Comparison of ENCODE assay signal across 15 mouse cellular contexts in genomic region chr16:7226000-7226399, GRCm38 (mm10).
DNase-seq lines count a peak whose midpoint lies in the region; ATAC-seq and TF ChIP-seq lines count a peak whose summit lies in the region.
"Had no signal": no experiment of that assay in that cellular context is flagged by ENCODE, and none has a peak within 500 bp of the region (broad histone marks: within the 10 kb centered on the region; RNA-seq: fewer than 3 reads in every experiment).

No protein-coding gene starts in this region.

- H3K36me3 ChIP-seq in hindbrain, postnatal 0 days (ENCODE audit: insufficient read depth, low read length), result no peaks in the 10 kb centered on the region; the same call in 1 of the 2 replicates
- H3K36me3 ChIP-seq in neural tube, embryonic 13.5 days, result peaks cover 18% of the 10 kb centered on the region
- H3K36me3 ChIP-seq in heart, embryonic 11.5 days (ENCODE audit: control insufficient read depth, insufficient read depth, low read length), result no peaks in the 10 kb centered on the region
- no peaks in the 10 kb centered on the region for H3K36me3 ChIP-seq in thymus, adult 2 months (ENCODE audit: control insufficient read depth, insufficient read depth, low read length)

- peak; percentile 80 for ATAC-seq in hindbrain, postnatal 0 days
- peak; percentile 49; the same call in 1 of the 2 replicates for ATAC-seq in neural tube, embryonic 13.5 days (ENCODE audit: low read depth)
- no peak for ATAC-seq in heart, embryonic 11.5 days (replicated peaks; ENCODE audit: insufficient number of reproducible peaks, low FRiP score, low TSS enrichment)
- ATAC-seq: intestine, embryonic 16.5 days had no signal

- TF ChIP-seq POLR2A in thymus, adult 2 months (IDR thresholded peaks at IDR 0.05; ENCODE audit: control insufficient read depth, extremely low read depth, insufficient read depth, low read length, poor library complexity), result no peak

- H3K27ac ChIP-seq in hindbrain, postnatal 0 days, result no peak overlapping the region
- 0 out of 2 replicates have a peak overlapping the region, but pooled peaks have one; percentile 5 for H3K27ac ChIP-seq in neural tube, embryonic 13.5 days (replicated peaks)
- no peak overlapping the region for H3K27ac ChIP-seq in heart, embryonic 11.5 days (ENCODE audit: low read depth, low read length)
- no peak overlapping the region for H3K27ac ChIP-seq in thymus, adult 2 months (ENCODE audit: control insufficient read depth, insufficient read depth, low read length)

- 35% methylated on average over 3 of the region's 3 CpGs for WGBS in hindbrain, postnatal 0 days
- WGBS in neural tube, embryonic 13.5 days, result 61% methylated on average over 3 of the region's 3 CpGs
- WGBS in heart, embryonic 11.5 days (ENCODE audit: insufficient replicate concordance), result 83% methylated on average over 3 of the region's 3 CpGs
- WGBS in thymus, adult 2 months, result 95% methylated on average over 3 of the region's 3 CpGs

- no peak; the same call in none of the 2 replicates for TF ChIP-seq CTCF in hindbrain, postnatal 0 days (IDR thresholded peaks at IDR 0.05; ENCODE audit: low read depth)
- TF ChIP-seq CTCF in thymus, adult 2 months (IDR thresholded peaks at IDR 0.05; ENCODE audit: borderline replicate concordance, control insufficient read depth, extremely low read depth, insufficient read depth, low read length, poor library complexity), result no peak

- no peaks in the 10 kb centered on the region for H3K4me1 ChIP-seq in hindbrain, postnatal 0 days (ENCODE audit: insufficient read depth, low read length)
- H3K4me1 ChIP-seq in neural tube, embryonic 13.5 days (replicated peaks), result 0 out of 2 replicates have a peak, but pooled peaks cover 7% of the 10 kb centered on the region
- no peaks in the 10 kb centered on the region for H3K4me1 ChIP-seq in heart, embryonic 11.5 days (ENCODE audit: control insufficient read depth, insufficient read depth, low read length)
- H3K4me1 ChIP-seq in thymus, adult 2 months (replicated peaks; ENCODE audit: control insufficient read depth, insufficient read depth, low read length), result no peaks in the 10 kb centered on the region

- H3K4me3 ChIP-seq in hindbrain, postnatal 0 days (ENCODE audit: low read length), result no peak overlapping the region
- H3K4me3 ChIP-seq in neural tube, embryonic 13.5 days, result no peak overlapping the region
- no peak overlapping the region for H3K4me3 ChIP-seq in heart, embryonic 11.5 days (ENCODE audit: low read depth, low read length)
- no peak overlapping the region for H3K4me3 ChIP-seq in thymus, adult 2 months (ENCODE audit: control insufficient read depth, insufficient read depth, low read length)
- H3K4me3 ChIP-seq: erythroblast, embryonic 14.5 days had no signal

- no peaks in the 10 kb centered on the region for H3K27me3 ChIP-seq in hindbrain, postnatal 0 days (ENCODE audit: insufficient read depth, low read length)
- H3K27me3 ChIP-seq in neural tube, embryonic 13.5 days, result no peaks in the 10 kb centered on the region
- no peaks in the 10 kb centered on the region for H3K27me3 ChIP-seq in heart, embryonic 11.5 days (ENCODE audit: control insufficient read depth, insufficient read depth, low read length)
- no peaks in the 10 kb centered on the region for H3K27me3 ChIP-seq in thymus, adult 2 months (ENCODE audit: control insufficient read depth, insufficient read depth, low read length)

- H3K9ac ChIP-seq in hindbrain, postnatal 0 days (replicated peaks; ENCODE audit: low read length), result no peak overlapping the region
- no peak overlapping the region for H3K9ac ChIP-seq in neural tube, embryonic 13.5 days
- no peak overlapping the region for H3K9ac ChIP-seq in heart, embryonic 11.5 days (ENCODE audit: low read depth, low read length)

- H3K9me3 ChIP-seq in hindbrain, postnatal 0 days (ENCODE audit: low read length), result no peaks in the 10 kb centered on the region
- no peaks in the 10 kb centered on the region for H3K9me3 ChIP-seq in neural tube, embryonic 13.5 days
- no peaks in the 10 kb centered on the region for H3K9me3 ChIP-seq in heart, embryonic 11.5 days (replicated peaks; ENCODE audit: control insufficient read depth, low read length)

- no peak overlapping the region for H3K4me2 ChIP-seq in hindbrain, postnatal 0 days (ENCODE audit: low read depth, low read length)
- H3K4me2 ChIP-seq in neural tube, embryonic 13.5 days, result no peak overlapping the region
- no peak overlapping the region for H3K4me2 ChIP-seq in heart, embryonic 11.5 days
- H3K4me2 ChIP-seq: liver, embryonic 11.5 days had no signal

- DNase-seq in adrenal gland, postnatal 25 days, result peak; percentile 3
- DNase-seq in adrenal gland, adult 8-10 months, result no peak
- DNase-seq in right cerebral cortex, postnatal 10 days (ENCODE audit: low spot score in 2 of 2), result peak; percentile 67 to 70
- no peak for DNase-seq in right cerebral cortex, adult 18-20 months
- DNase-seq in hindbrain, postnatal 0 days (ENCODE audit: low spot score), result peak; percentile 60
- no peak for DNase-seq in thymus, adult 2 months
- DNase-seq: embryo, embryonic 11 days; gastrocnemius, postnatal 36 days; lung, postnatal 36 days; thymus, adult 18-20 months had no signal

Comparison
In these comparisons a context has a peak if more than half of its experiments do, and no peak if none do; other contexts are left out.
1. DNase-seq: peak in adrenal gland, postnatal 25 days (single experiment), right cerebral cortex, postnatal 10 days (2 of 2) and hindbrain, postnatal 0 days (single experiment); none in adrenal gland, adult 8-10 months (single experiment), right cerebral cortex, adult 18-20 months (single experiment) and thymus, adult 2 months (single experiment).